Mouse (Mus musculus) kidney, adult 2 months (tissue): ENCODE results near the gene Plekhm3.

ENCODE experiments used
- CTCF ChIP-seq: fragments of 200-500 bp; conservative IDR thresholded peaks from 2 replicates; pipeline ENCODE4 v1.5.1; 2011; ENCODE audit warnings: low read depth, mild to moderate bottlenecking, control low read depth, low read length, moderate library complexity, mixed read lengths; ENCODE audit not compliant: insufficient read depth, insufficient read length
- POLR2A ChIP-seq: fragments of 200-500 bp; IDR thresholded peaks from one replicate; pipeline ENCODE4 v1.6.1; 2011; ENCODE audit warnings: low read depth, low read length, control low read depth

DNA sequence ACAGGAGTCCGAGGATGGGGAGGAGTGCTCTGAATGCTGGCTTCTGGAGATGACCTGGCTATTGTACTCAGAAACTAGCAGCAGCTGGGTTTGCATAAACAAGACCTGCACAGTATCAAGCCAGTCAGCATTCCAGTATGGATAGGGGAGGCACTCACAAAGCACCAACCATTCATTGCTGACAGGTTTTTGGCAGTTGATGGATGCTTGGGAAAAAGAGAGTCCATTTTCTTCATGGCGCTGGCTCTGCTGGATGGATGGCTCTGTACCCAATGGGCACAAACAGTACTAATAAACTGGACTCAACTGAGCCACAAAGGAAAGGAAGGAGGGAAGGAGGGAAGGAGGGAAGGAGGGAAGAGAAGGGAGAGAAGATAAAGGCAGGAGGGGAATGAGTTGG is 53.8 kb downstream of the Plekhm3 start:
- no peak for TF ChIP-seq POLR2A
- no peak for TF ChIP-seq CTCF
